Mouse (Mus musculus) bone marrow, adult 2 months (tissue): ENCODE data around the gene Rgs9.

ENCODE experiments used
- CTCF ChIP-seq: fragments of 200-500 bp; IDR thresholded peaks from 2 replicates; pipeline ENCODE4 v1.5.1; 2011; ENCODE audit warnings: low read length, control low read depth; ENCODE audit not compliant: control insufficient read depth, insufficient read depth
- POLR2A ChIP-seq: fragments of 200-500 bp; IDR thresholded peaks from 2 replicates; pipeline ENCODE4 v1.6.1; 2011; ENCODE audit warnings: low read depth, mild to moderate bottlenecking, control low read depth, low read length, borderline replicate concordance; ENCODE audit not compliant: control insufficient read depth

GRCm38 (mm10) chr11:109240126-109240525 is 57.8 kb downstream of the Rgs9 start:
- TF ChIP-seq CTCF (no peak), POLR2A (no peak)
